Mouse (Mus musculus): ENCODE measurements at regions not wholly inside any gene's neighbourhood (a gene's known extent, or its start where the extent isn't known, plus 50 kb on each side); places are given as distances from the start of the nearest gene placed in this dataset.

DNA sequence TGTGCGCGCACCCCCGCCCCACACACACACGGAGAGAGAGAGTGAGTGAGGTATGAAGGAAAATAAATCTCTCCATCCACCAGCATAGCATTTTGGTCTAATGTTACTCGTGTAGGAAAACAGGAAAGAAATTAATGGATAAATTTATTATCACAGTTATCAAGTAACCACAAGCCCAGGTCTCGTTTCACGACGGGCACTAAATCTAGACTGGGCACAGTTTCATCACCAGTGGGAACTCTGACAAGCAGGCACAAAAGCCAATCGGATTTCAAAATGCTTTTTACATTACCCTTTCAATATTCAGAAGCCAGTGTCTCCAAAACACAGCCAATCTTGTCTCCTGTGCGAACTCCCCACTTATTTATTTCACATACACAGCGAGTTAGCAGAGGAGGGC lies 244.9 kb upstream of the Lrtm1 start:
- no peak for TF ChIP-seq POLR2A (IDR thresholded peaks at IDR 0.05; ENCODE audit: low read depth, low read length)
- no peak for TF ChIP-seq CTCF (IDR thresholded peaks at IDR 0.05; ENCODE audit: borderline replicate concordance, insufficient read depth, low read length)

Measured in embryonic fibroblast, embryonic 13.5 days (primary cell).